Comparison of ENCODE assay signal across 35 mouse cellular contexts in the genomic region with DNA sequence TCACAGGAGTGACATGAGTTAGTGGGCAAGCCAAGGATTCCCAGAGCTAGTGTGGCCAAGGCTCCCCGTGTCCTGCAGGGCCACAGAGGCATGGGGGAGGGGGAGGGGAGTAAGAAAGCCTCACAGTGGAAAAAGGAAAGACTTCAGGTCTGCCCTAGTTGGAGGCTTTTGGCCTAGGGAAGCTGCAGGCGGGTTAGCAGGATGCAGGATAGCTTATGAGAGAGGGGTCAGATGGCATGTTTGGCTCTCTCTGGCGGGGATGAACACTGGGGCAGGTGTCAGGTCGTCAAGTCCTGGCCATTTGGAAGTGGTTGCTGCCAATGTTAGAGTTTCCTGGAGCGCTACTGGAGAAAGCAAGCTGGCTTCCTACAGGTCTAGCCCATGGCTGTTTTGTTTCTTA. TPM values are rescaled to one million over a fixed set of nuclear protein-coding genes. Genes with fewer than 3 reads are reported as not detected.
DNase-seq lines count a peak whose midpoint lies in the region; ATAC-seq lines count a peak whose summit lies in the region.
"Had no signal": no experiment of that assay in that cellular context is flagged by ENCODE, and none has a peak within 500 bp of the region (broad histone marks: within the 10 kb centered on the region; RNA-seq: fewer than 3 reads in every experiment).

No protein-coding gene starts in this region.

- 0 out of 2 replicates have a peak overlapping the region, but pooled peaks have one; percentile 2 for H3K27ac ChIP-seq in forebrain, embryonic 10.5 days
- no peak overlapping the region for H3K27ac ChIP-seq in forebrain, embryonic 13.5 days
- H3K27ac ChIP-seq in midbrain, embryonic 10.5 days (replicated peaks): peak overlapping the region; percentile 61; the same call in 1 of the 2 replicates
- no peak overlapping the region for H3K27ac ChIP-seq in midbrain, embryonic 11.5 days (ENCODE audit: low read depth, low read length)
- H3K27ac ChIP-seq: forebrain, embryonic 15.5 days; hindbrain, postnatal 0 days; intestine, embryonic 15.5 days; kidney, postnatal 0 days; liver, embryonic 14.5 days; macrophage; midbrain, embryonic 15.5 days had no signal

- ATAC-seq in forebrain, embryonic 13.5 days: no peak
- ATAC-seq in midbrain, embryonic 11.5 days (ENCODE audit: low FRiP score): no peak
- ATAC-seq: forebrain, embryonic 15.5 days; hindbrain, postnatal 0 days; intestine, embryonic 15.5 days had no signal

- no peaks in the 10 kb centered on the region; the same call in 1 of the 2 replicates for H3K9me3 ChIP-seq in forebrain, embryonic 10.5 days
- H3K9me3 ChIP-seq in forebrain, embryonic 13.5 days (replicated peaks): no peaks in the 10 kb centered on the region
- H3K9me3 ChIP-seq in midbrain, embryonic 10.5 days (replicated peaks): no peaks in the 10 kb centered on the region
- no peaks in the 10 kb centered on the region for H3K9me3 ChIP-seq in midbrain, embryonic 11.5 days (ENCODE audit: control insufficient read depth, low read length)
- H3K9me3 ChIP-seq: forebrain, embryonic 15.5 days; G1E; intestine, embryonic 15.5 days; midbrain, embryonic 15.5 days had no signal

- 51% methylated on average over 5 of the region's 5 CpGs for WGBS in forebrain, embryonic 10.5 days
- 46% methylated on average over 5 of the region's 5 CpGs for WGBS in forebrain, embryonic 13.5 days
- WGBS in midbrain, embryonic 10.5 days: 49% methylated on average over 5 of the region's 5 CpGs
- WGBS in midbrain, embryonic 11.5 days: 49% methylated on average over 5 of the region's 5 CpGs

- no peak overlapping the region for H3K4me2 ChIP-seq in forebrain, embryonic 13.5 days
- H3K4me2 ChIP-seq in midbrain, embryonic 11.5 days: no peak overlapping the region
- H3K4me2 ChIP-seq: forebrain, embryonic 15.5 days; intestine, embryonic 15.5 days; midbrain, embryonic 15.5 days had no signal

- peaks cover 18% of the 10 kb centered on the region for H3K27me3 ChIP-seq in forebrain, embryonic 10.5 days (ENCODE audit: poor library complexity, severe bottlenecking)
- H3K27me3 ChIP-seq in forebrain, embryonic 13.5 days: no peaks in the 10 kb centered on the region
- peaks cover 11% of the 10 kb centered on the region; the same call in 1 of the 2 replicates for H3K27me3 ChIP-seq in midbrain, embryonic 10.5 days (ENCODE audit: low read depth, poor library complexity, severe bottlenecking)
- no peaks in the 10 kb centered on the region for H3K27me3 ChIP-seq in midbrain, embryonic 11.5 days (ENCODE audit: control insufficient read depth, insufficient read depth, low read length)
- H3K27me3 ChIP-seq: forebrain, embryonic 15.5 days; intestine, embryonic 15.5 days; midbrain, embryonic 15.5 days had no signal

- no peaks in the 10 kb centered on the region for H3K36me3 ChIP-seq in forebrain, embryonic 10.5 days (replicated peaks)
- no peaks in the 10 kb centered on the region for H3K36me3 ChIP-seq in forebrain, embryonic 13.5 days (ENCODE audit: poor library complexity, severe bottlenecking)
- no peaks in the 10 kb centered on the region for H3K36me3 ChIP-seq in midbrain, embryonic 10.5 days
- no peaks in the 10 kb centered on the region for H3K36me3 ChIP-seq in midbrain, embryonic 11.5 days (ENCODE audit: control insufficient read depth, insufficient read depth, low read length)
- H3K36me3 ChIP-seq: forebrain, embryonic 15.5 days; G1E; intestine, embryonic 15.5 days; midbrain, embryonic 15.5 days had no signal

- H3K4me1 ChIP-seq in forebrain, embryonic 10.5 days: peaks cover 27% of the 10 kb centered on the region
- peaks cover 9% of the 10 kb centered on the region; the same call in 1 of the 2 replicates for H3K4me1 ChIP-seq in forebrain, embryonic 13.5 days
- peaks cover 36% of the 10 kb centered on the region for H3K4me1 ChIP-seq in midbrain, embryonic 10.5 days
- H3K4me1 ChIP-seq in midbrain, embryonic 11.5 days (ENCODE audit: control insufficient read depth, insufficient read depth, low read length): peaks cover 17% of the 10 kb centered on the region
- H3K4me1 ChIP-seq: intestine, embryonic 15.5 days had no signal

- H3K4me3 ChIP-seq in forebrain, embryonic 10.5 days: no peak overlapping the region
- no peak overlapping the region for H3K4me3 ChIP-seq in forebrain, embryonic 13.5 days
- no peak overlapping the region for H3K4me3 ChIP-seq in midbrain, embryonic 10.5 days
- H3K4me3 ChIP-seq in midbrain, embryonic 11.5 days (ENCODE audit: low read depth, low read length): no peak overlapping the region
- H3K4me3 ChIP-seq: forebrain, embryonic 15.5 days; intestine, embryonic 15.5 days; midbrain, embryonic 15.5 days had no signal

- H3K9ac ChIP-seq in forebrain, embryonic 13.5 days: no peak overlapping the region
- no peak overlapping the region for H3K9ac ChIP-seq in midbrain, embryonic 11.5 days (ENCODE audit: low read length)
- H3K9ac ChIP-seq: forebrain, embryonic 15.5 days; intestine, embryonic 15.5 days; liver, embryonic 14.5 days; midbrain, embryonic 15.5 days had no signal

- no peak for DNase-seq in forebrain, embryonic 10.5 days (ENCODE audit: extremely low spot score, low spot score)
- no peak for DNase-seq in midbrain, embryonic 10.5 days (ENCODE audit: low spot score)
- no peak for DNase-seq in midbrain, embryonic 11.5 days (ENCODE audit: low spot score, missing footprints)
- peak; percentile 74 for DNase-seq in cerebellum, adult 9-11 months
- DNase-seq in spleen, postnatal 10 days (ENCODE audit: low spot score in 2 of 2): no peak
- no peak for DNase-seq in thymus, postnatal 0 days (ENCODE audit: low spot score)
- no peak for DNase-seq in urinary bladder, postnatal 36 days (ENCODE audit: low spot score in 2 of 2)
- DNase-seq: adrenal gland, postnatal 25 days; gastrocnemius, postnatal 25 days; heart, adult 18-20 months; heart, postnatal 14 days; kidney, adult 8-10 months; kidney, postnatal 4 days; layer of hippocampus, postnatal 36 days; liver; lung, adult 2 months; lung, postnatal 10 days; right cerebral cortex, adult 18-20 months; right cerebral cortex, postnatal 4 days; thymus, adult 2 months; thymus, postnatal 4 days had no signal

RNA-seq across cellular contexts. Expression of a gene that starts 12.4 kb away (rescaled TPM):
- 0.12 and 0.41 TPM in 2 replicates for polyA plus RNA-seq in forebrain, embryonic 10.5 days (2016; fragmentation: Nextera tagmentation; extraction: Ambion mirVana)
- polyA plus RNA-seq in forebrain, embryonic 13.5 days (2015; fragmentation: Nextera tagmentation; extraction: Ambion mirVana): not detected in 2 replicates
- 0.41 and 0.55 TPM in 2 replicates for polyA plus RNA-seq in midbrain, embryonic 10.5 days (2016; fragmentation: Nextera tagmentation; extraction: Ambion mirVana)
- 0.16 TPM in 1 of 2 replicates, not detected in the other for polyA plus RNA-seq in midbrain, embryonic 11.5 days (2014; fragmentation: Nextera tagmentation; extraction: Ambion mirVana)
- polyA plus RNA-seq in thymus, postnatal 0 days (2015; fragmentation: Nextera tagmentation; extraction: Ambion mirVana): 0.08 TPM in 2 replicates
- polyA plus RNA-seq: forebrain, embryonic 15.5 days; G1E; liver, embryonic 14.5 days; lung, adult 2 months; macrophage; midbrain, embryonic 15.5 days; spleen, adult 2 months had no signal

RNA-seq across cellular contexts. Expression of a gene that starts 50.4 kb away (rescaled TPM):
- polyA plus RNA-seq in forebrain, embryonic 10.5 days (2016; fragmentation: Nextera tagmentation; extraction: Ambion mirVana): not detected in 2 replicates
- polyA plus RNA-seq in forebrain, embryonic 13.5 days (2015; fragmentation: Nextera tagmentation; extraction: Ambion mirVana): 0.10 TPM in 1 of 2 replicates, not detected in the other
- 0.07 TPM in 1 of 2 replicates, not detected in the other for polyA plus RNA-seq in midbrain, embryonic 10.5 days (2016; fragmentation: Nextera tagmentation; extraction: Ambion mirVana)
- polyA plus RNA-seq in midbrain, embryonic 11.5 days (2014; fragmentation: Nextera tagmentation; extraction: Ambion mirVana): 0.08 TPM in 1 of 2 replicates, not detected in the other
- 0.05 TPM in 1 of 2 replicates, not detected in the other for polyA plus RNA-seq in thymus, postnatal 0 days (2015; fragmentation: Nextera tagmentation; extraction: Ambion mirVana)
- polyA plus RNA-seq: frontal cortex, adult 2 months; G1E; heart, embryonic 14.5 days; hindbrain, embryonic 11.5 days; hindbrain, postnatal 0 days; intestine, embryonic 15.5 days; limb, embryonic 11.5 days; lung, adult 2 months; macrophage; spleen, adult 2 months had no signal

Comparison
In these comparisons a context has a peak if more than half of its experiments do, and no peak if none do; other contexts are left out.
1. H3K27ac ChIP-seq: peak in forebrain, embryonic 10.5 days (single experiment) and midbrain, embryonic 10.5 days (single experiment); none in forebrain, embryonic 13.5 days (single experiment) and midbrain, embryonic 11.5 days (single experiment).